Comparison of ENCODE assay signal across 8 mouse cellular contexts in genomic region chr1:177983024-177983450, GRCm38 (mm10). TPM values are rescaled to one million over a fixed set of nuclear protein-coding genes. Genes with fewer than 3 reads are reported as not detected.
A peak's percentile ranks its signal among the peaks of the same experiment; 100 is the strongest.
DNase-seq lines count a peak whose midpoint lies in the region; ATAC-seq and TF ChIP-seq lines count a peak whose summit lies in the region.
"Not testable (repeated sequence)": the region's sequence is repeated elsewhere in the genome, so short reads cannot be mapped to it uniquely, and the experiment has no call there.

Gene Catspere2 (plus strand): TSS chr1:177983423.

- DNase-seq in ZHBTc4 (ENCODE audit: low read depth, low spot score), result peak; percentile 98
- DNase-seq in gastrocnemius, adult 2 months, result peak; percentile 99
- DNase-seq in hindbrain, postnatal 0 days (ENCODE audit: low spot score), result peak; percentile 97
- DNase-seq in left cerebral cortex, adult 2 months (ENCODE audit: extremely low spot score in 1 of 2, low spot score in 2 of 2), result peak; percentile 95 to 96
- DNase-seq in right cerebral cortex, adult 2 months (ENCODE audit: low spot score in 2 of 2), result peak; percentile 92 to 98
- DNase-seq in urinary bladder, postnatal 14 days (ENCODE audit: low spot score), result peak; percentile 98

- not testable (repeated sequence) for H3K36me3 ChIP-seq in hindbrain, postnatal 0 days (ENCODE audit: insufficient read depth, low read length)

- TF ChIP-seq CTCF in gastrocnemius, adult 2 months (IDR thresholded peaks at IDR 0.05), result peak; percentile 33
- TF ChIP-seq CTCF in hindbrain, postnatal 0 days (IDR thresholded peaks at IDR 0.05; ENCODE audit: low read depth), result peak; percentile 56
- TF ChIP-seq CTCF in left cerebral cortex, adult 2 months (IDR thresholded peaks at IDR 0.05), result peak; percentile 57

- peak within 1 kb of the TSS; percentile 54 for H3K4me2 ChIP-seq in hindbrain, postnatal 0 days (ENCODE audit: low read depth, low read length)

- H3K9me3 ChIP-seq in hindbrain, postnatal 0 days (ENCODE audit: low read length), result not testable (repeated sequence)

- not testable (repeated sequence) for H3K27me3 ChIP-seq in hindbrain, postnatal 0 days (ENCODE audit: insufficient read depth, low read length)

- H3K27ac ChIP-seq in gastrocnemius, adult 2 months, result peak within 1 kb of the TSS; percentile 81
- H3K27ac ChIP-seq in hindbrain, postnatal 0 days, result peak within 1 kb of the TSS; percentile 81
- peak within 1 kb of the TSS; percentile 65 for H3K27ac ChIP-seq in left cerebral cortex, adult 2 months

- WGBS in hindbrain, postnatal 0 days, result 2% methylated on average over 18 of the region's 21 CpGs

- ATAC-seq in common myeloid progenitor, adult 5-6 weeks (replicated peaks; ENCODE audit: low read depth, poor library complexity, severe bottlenecking), result peak; percentile 96
- ATAC-seq in hindbrain, postnatal 0 days, result peak; percentile 99
- peak; percentile 90 for ATAC-seq in megakaryocyte, adult 5-6 weeks (ENCODE audit: poor library complexity, severe bottlenecking)

- peak within 1 kb of the TSS; percentile 81 for H3K4me3 ChIP-seq in gastrocnemius, adult 2 months
- peak within 1 kb of the TSS; percentile 50 for H3K4me3 ChIP-seq in hindbrain, postnatal 0 days (ENCODE audit: low read length)
- peak within 1 kb of the TSS; percentile 63 for H3K4me3 ChIP-seq in left cerebral cortex, adult 2 months

- H3K9ac ChIP-seq in hindbrain, postnatal 0 days (replicated peaks; ENCODE audit: low read length), result peak within 1 kb of the TSS; percentile 56

- H3K4me1 ChIP-seq in hindbrain, postnatal 0 days (ENCODE audit: insufficient read depth, low read length), result not testable (repeated sequence)

- intact Hi-C loops in gastrocnemius, adult 2 months (cut with DNase I), result loop anchor here (10.0 kb wide), 2 partner anchors 482 to 538 kb away; partner anchors contain the start of gene Zbtb18
- intact Hi-C loops in left cerebral cortex, adult 2 months (cut with DNase I), result loop anchor here (2.0 to 10.0 kb wide), 2 partner anchors 186 to 202 kb away; partner anchors contain the start of genes Adss and Desi2

RNA-seq across cellular contexts. Expression of gene Catspere2, which starts in this region (rescaled TPM):
- not detected in 2 replicates for total RNA-seq in common myeloid progenitor, adult 5-6 weeks (2017)
- total RNA-seq in gastrocnemius, adult 2 months (2021), result under 1 TPM; 0.08 to 0.36 TPM
- total RNA-seq in hindbrain, postnatal 0 days (2014; rRNA removed), result 0.42 and 0.43 TPM in 2 replicates
- polyA plus RNA-seq in hindbrain, postnatal 0 days (2015; fragmentation: Nextera tagmentation; extraction: Ambion mirVana), result 0.45 and 0.71 TPM in 2 replicates
- 1 to 10 TPM; 6.0 to 7.3 TPM for total RNA-seq in left cerebral cortex, adult 2 months (2021)
- not detected in 2 replicates for total RNA-seq in megakaryocyte, adult 5-6 weeks (2015)
- not detected in 2 replicates for total RNA-seq in megakaryocyte, adult 5-6 weeks (2017)

Comparison
In these comparisons a context has a peak if more than half of its experiments do, and no peak if none do; other contexts are left out.
1. Peak in every context shown above with its lines: DNase-seq, ATAC-seq, H3K4me3 ChIP-seq and H3K27ac ChIP-seq.
2. Peak in ATAC-seq in common myeloid progenitor, adult 5-6 weeks; RNA of the gene not detected or under 1 TPM.
3. Peak in DNase-seq, H3K4me3 ChIP-seq and H3K27ac ChIP-seq in gastrocnemius, adult 2 months; RNA of the gene not detected or under 1 TPM.
4. Peak in DNase-seq, ATAC-seq, H3K4me3 ChIP-seq, H3K27ac ChIP-seq, H3K9ac ChIP-seq and H3K4me2 ChIP-seq in hindbrain, postnatal 0 days; RNA of the gene not detected or under 1 TPM.
5. Peak in ATAC-seq in megakaryocyte, adult 5-6 weeks; RNA of the gene not detected or under 1 TPM.